ENCODE assay signal across 8 mouse cellular contexts in the genomic region with DNA sequence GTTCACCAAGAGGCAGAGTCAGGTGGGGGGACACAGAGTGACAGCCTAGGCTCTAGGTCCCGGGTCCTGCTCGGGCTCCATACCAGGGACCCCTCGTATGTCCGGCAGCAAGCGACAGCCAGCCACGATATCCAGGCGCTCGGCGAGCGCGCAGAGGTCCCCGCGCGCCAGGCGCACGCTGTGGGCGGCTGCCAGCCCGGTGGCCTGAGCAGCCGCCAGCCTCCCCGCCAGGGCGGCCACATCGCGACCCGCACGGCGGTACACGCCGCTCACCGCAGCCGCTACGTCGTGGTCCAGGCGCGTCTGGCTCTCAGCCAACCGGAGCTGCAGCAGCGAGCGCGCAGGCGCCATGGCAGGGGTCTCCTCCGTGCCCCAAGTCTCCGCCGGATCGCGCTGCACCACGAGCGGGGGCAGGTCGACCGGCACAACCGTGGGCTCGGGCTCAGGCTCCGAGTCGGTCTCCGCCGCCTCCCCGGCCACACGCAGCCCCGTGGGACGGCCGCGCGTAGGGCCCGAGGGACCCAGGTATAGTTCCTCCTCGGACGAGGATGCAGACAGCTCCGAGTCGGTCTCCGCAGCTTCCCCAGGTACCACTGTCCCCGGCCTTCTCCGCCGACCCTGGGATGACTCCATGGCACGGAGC. TPM values are rescaled to one million over a fixed set of nuclear protein-coding genes. Genes with fewer than 3 reads are reported as not detected.
DNase-seq lines count a peak whose midpoint lies in the region; ATAC-seq and TF ChIP-seq lines count a peak whose summit lies in the region.

No protein-coding gene starts in this region.

- 2% methylated on average over 71 of the region's 71 CpGs for WGBS in liver, embryonic 11.5 days
- under 1% methylated on average over 70 of the region's 71 CpGs for WGBS in neural tube, embryonic 12.5 days

- TF ChIP-seq POLR2A in cortical plate, adult 2 months (IDR thresholded peaks at IDR 0.05; ENCODE audit: extremely low read depth, insufficient read depth, low read length) = no peak

- H3K4me2 ChIP-seq in liver, embryonic 11.5 days = peak overlapping the region; percentile 84
- H3K4me2 ChIP-seq in neural tube, embryonic 12.5 days (replicated peaks) = peak overlapping the region; percentile 91

- H3K4me1 ChIP-seq in cortical plate, adult 2 months (ENCODE audit: control insufficient read depth, insufficient read depth, low read length) = peaks cover 2% of the 10 kb centered on the region; the same call in 1 of the 2 replicates
- peaks cover 13% of the 10 kb centered on the region; the same call in 1 of the 2 replicates for H3K4me1 ChIP-seq in liver, embryonic 11.5 days (replicated peaks; ENCODE audit: control insufficient read depth, insufficient read depth, low read length)
- H3K4me1 ChIP-seq in neural tube, embryonic 12.5 days = peaks cover 17% of the 10 kb centered on the region

- peak overlapping the region; percentile 94 for H3K9ac ChIP-seq in liver, embryonic 11.5 days (ENCODE audit: low read depth, low read length)
- peak overlapping the region; percentile 75 for H3K9ac ChIP-seq in neural tube, embryonic 12.5 days

- no peak for ATAC-seq in CD4-positive, CD25-positive, alpha-beta regulatory T cell, adult 4 months
- ATAC-seq in liver, embryonic 11.5 days (replicated peaks; ENCODE audit: low FRiP score) = peak; percentile 16; the same call in 1 of the 2 replicates
- peak; percentile 22; the same call in 1 of the 2 replicates for ATAC-seq in neural tube, embryonic 12.5 days (ENCODE audit: low FRiP score, low read depth)

- no peak overlapping the region for H3K27ac ChIP-seq in cortical plate, adult 2 months (ENCODE audit: insufficient read depth, low read length)
- H3K27ac ChIP-seq in liver, embryonic 11.5 days (ENCODE audit: low read depth, low read length) = peak overlapping the region; percentile 52
- H3K27ac ChIP-seq in neural tube, embryonic 12.5 days = no peak overlapping the region

- no peaks in the 10 kb centered on the region for H3K79me3 ChIP-seq in C2C12 (ENCODE audit: low read depth)

- TF ChIP-seq CTCF in C2C12 (IDR thresholded peaks at IDR 0.05; ENCODE audit: control insufficient read depth, insufficient read depth, insufficient read length) = no peak
- TF ChIP-seq CTCF in cortical plate, adult 2 months (IDR thresholded peaks at IDR 0.05; ENCODE audit: extremely low read depth, insufficient read depth, low read length) = no peak

- H3K36me3 ChIP-seq in C2C12 (ENCODE audit: control insufficient read depth, insufficient read depth) = no peaks in the 10 kb centered on the region
- H3K36me3 ChIP-seq in liver, embryonic 11.5 days (ENCODE audit: control insufficient read depth, insufficient read depth, low read length) = no peaks in the 10 kb centered on the region
- no peaks in the 10 kb centered on the region for H3K36me3 ChIP-seq in neural tube, embryonic 12.5 days

- no peaks in the 10 kb centered on the region for H3K9me3 ChIP-seq in liver, embryonic 11.5 days (ENCODE audit: control insufficient read depth, low read length)
- H3K9me3 ChIP-seq in neural tube, embryonic 12.5 days = no peaks in the 10 kb centered on the region

- peak; percentile 62 for DNase-seq in CD4-positive, CD25-positive, alpha-beta regulatory T cell, adult 2 months (ENCODE audit: low read depth, low spot score)
- peak; percentile 49 to 51 for DNase-seq in heart, postnatal 14 days
- peak; percentile 74 for DNase-seq in liver, embryonic 11.5 days (ENCODE audit: low spot score)
- DNase-seq in thymus, postnatal 14 days = peak; percentile 74

- peak overlapping the region; percentile 76 for H3ac ChIP-seq in C2C12 (ENCODE audit: control insufficient read depth, insufficient read length, low read depth)

- no peaks in the 10 kb centered on the region for H3K27me3 ChIP-seq in C2C12 (ENCODE audit: control insufficient read depth, insufficient read depth, insufficient read length)
- no peaks in the 10 kb centered on the region for H3K27me3 ChIP-seq in liver, embryonic 11.5 days (replicated peaks; ENCODE audit: control insufficient read depth, insufficient read depth, low read length)
- H3K27me3 ChIP-seq in neural tube, embryonic 12.5 days (replicated peaks) = no peaks in the 10 kb centered on the region

- H3K79me2 ChIP-seq in C2C12 (ENCODE audit: control insufficient read depth, insufficient read depth) = peaks cover 11% of the 10 kb centered on the region

- H3K4me3 ChIP-seq in C2C12 (ENCODE audit: insufficient read depth, poor library complexity, severe bottlenecking) = peak overlapping the region; percentile 72
- H3K4me3 ChIP-seq in cortical plate, adult 2 months (ENCODE audit: insufficient read depth, low read length) = peak overlapping the region; percentile 59
- H3K4me3 ChIP-seq in liver, embryonic 11.5 days (ENCODE audit: low read depth, low read length) = peak overlapping the region; percentile 87
- peak overlapping the region; percentile 76 for H3K4me3 ChIP-seq in neural tube, embryonic 12.5 days

- intact Hi-C loops in heart, postnatal 14 days (cut with DNase I) = loop anchor here (2.0 kb wide), 1 partner anchor 70 kb away; the partner anchor contains the start of genes Gemin7 and Zfp296

TF ChIP-seq in C2C12, 6 proteins besides CTCF, POLR2A, EP300 and RAD21:
- TF ChIP-seq MYOD1 (IDR thresholded peaks at IDR 0.05; ENCODE audit: control insufficient read depth, insufficient read length, low read depth) (no peak), CEBPB (IDR thresholded peaks at IDR 0.05; ENCODE audit: low read depth) (no peak), FOSL1 (IDR thresholded peaks at IDR 0.05; ENCODE audit: insufficient read depth, low read length, poor library complexity, severe bottlenecking) (no peak)

RNA-seq across cellular contexts. Expression of gene Bloc1s3, which starts 1.1 kb away (rescaled TPM):
- polyA plus RNA-seq in CD4-positive, CD25-positive, alpha-beta regulatory T cell, adult 4 months (2017; shearing (Covaris generic)) = under 1 TPM; 0.37 to 0.86 TPM
- 4.8 TPM for polyA plus RNA-seq in C2C12 (2012; fragmentation: generic; extraction: Trizol)
- 7.6 and 7.9 TPM in 2 replicates for polyA plus RNA-seq in cortical plate, adult 2 months (2012; rRNA removed)
- 1 to 10 TPM; 2.0 to 2.2 TPM for total RNA-seq in heart, postnatal 14 days (2021)
- 2.0 and 2.1 TPM in 2 replicates for polyA plus RNA-seq in liver, embryonic 11.5 days (2014; fragmentation: Nextera tagmentation; extraction: Ambion mirVana)
- 4.6 and 5.7 TPM in 2 replicates for polyA plus RNA-seq in neural tube, embryonic 12.5 days (2016; fragmentation: Nextera tagmentation; extraction: Ambion mirVana)

RNA-seq across cellular contexts. Expression of gene Trappc6a, which starts 1.1 kb away (rescaled TPM):
- polyA plus RNA-seq in CD4-positive, CD25-positive, alpha-beta regulatory T cell, adult 4 months (2017; shearing (Covaris generic)) = 10 to 100 TPM; 45.8 to 50.7 TPM
- polyA plus RNA-seq in C2C12 (2012; fragmentation: generic; extraction: Trizol) = 23.2 TPM
- polyA plus RNA-seq in cortical plate, adult 2 months (2012; rRNA removed) = 22.6 TPM in 2 replicates
- 10 to 100 TPM; 48.9 to 49.6 TPM for total RNA-seq in heart, postnatal 14 days (2021)
- polyA plus RNA-seq in liver, embryonic 11.5 days (2014; fragmentation: Nextera tagmentation; extraction: Ambion mirVana) = 97.4 and 108 TPM in 2 replicates
- 50.6 and 51.0 TPM in 2 replicates for polyA plus RNA-seq in neural tube, embryonic 12.5 days (2016; fragmentation: Nextera tagmentation; extraction: Ambion mirVana)

RNA-seq across cellular contexts. Expression of gene Nkpd1, which starts 10.5 kb away (rescaled TPM):
- polyA plus RNA-seq in CD4-positive, CD25-positive, alpha-beta regulatory T cell, adult 4 months (2017; shearing (Covaris generic)) = not detected
- polyA plus RNA-seq in C2C12 (2012; fragmentation: generic; extraction: Trizol) = 0.11 TPM
- 0.98 and 1.1 TPM in 2 replicates for polyA plus RNA-seq in cortical plate, adult 2 months (2012; rRNA removed)
- total RNA-seq in heart, postnatal 14 days (2021) = not detected
- not detected in 2 replicates for polyA plus RNA-seq in liver, embryonic 11.5 days (2014; fragmentation: Nextera tagmentation; extraction: Ambion mirVana)
- 0.11 and 0.19 TPM in 2 replicates for polyA plus RNA-seq in neural tube, embryonic 12.5 days (2016; fragmentation: Nextera tagmentation; extraction: Ambion mirVana)

RNA-seq across cellular contexts. Expression of gene Exoc3l2, which starts 44.0 kb away (rescaled TPM):
- polyA plus RNA-seq in CD4-positive, CD25-positive, alpha-beta regulatory T cell, adult 4 months (2017; shearing (Covaris generic)) = not detected
- polyA plus RNA-seq in C2C12 (2012; fragmentation: generic; extraction: Trizol) = 0.01 TPM
- 0.06 and 0.23 TPM in 2 replicates for polyA plus RNA-seq in cortical plate, adult 2 months (2012; rRNA removed)
- total RNA-seq in heart, postnatal 14 days (2021) = 1 to 10 TPM in 1 of 2 experiments, under 1 TPM in 1; 0.79 to 1.1 TPM
- polyA plus RNA-seq in liver, embryonic 11.5 days (2014; fragmentation: Nextera tagmentation; extraction: Ambion mirVana) = 4.3 and 5.6 TPM in 2 replicates
- polyA plus RNA-seq in neural tube, embryonic 12.5 days (2016; fragmentation: Nextera tagmentation; extraction: Ambion mirVana) = 1.2 and 1.6 TPM in 2 replicates

RNA-seq across cellular contexts. Expression of gene Mark4, which starts 48.5 kb away (rescaled TPM):
- 1 to 10 TPM in 1 of 2 experiments, under 1 TPM in 1; 0.91 to 1.3 TPM for polyA plus RNA-seq in CD4-positive, CD25-positive, alpha-beta regulatory T cell, adult 4 months (2017; shearing (Covaris generic))
- polyA plus RNA-seq in C2C12 (2012; fragmentation: generic; extraction: Trizol) = 12.9 TPM
- 52.0 and 55.4 TPM in 2 replicates for polyA plus RNA-seq in cortical plate, adult 2 months (2012; rRNA removed)
- total RNA-seq in heart, postnatal 14 days (2021) = 10 to 100 TPM; 23.3 to 25.0 TPM
- polyA plus RNA-seq in liver, embryonic 11.5 days (2014; fragmentation: Nextera tagmentation; extraction: Ambion mirVana) = 6.7 and 7.7 TPM in 2 replicates
- 19.9 and 21.7 TPM in 2 replicates for polyA plus RNA-seq in neural tube, embryonic 12.5 days (2016; fragmentation: Nextera tagmentation; extraction: Ambion mirVana)
